Mouse (Mus musculus) spleen, adult 2 months (tissue): ENCODE measurements around the gene Apbb2. TPM values are rescaled to one million over a fixed set of nuclear protein-coding genes. Genes with fewer than 3 reads are reported as not detected.

ENCODE experiments used
- DNase-seq, 2 experiments: peaks; one replicate each; pipeline versions ENCODE4 v3.0.0 to v3.0.0-alpha.2; 2012 to 2021; ENCODE audit warnings: low spot score in 2 of 2, low read depth in 1 of 2
- H3K27ac ChIP-seq: fragments of 200-500 bp; 2 replicates; pipeline ENCODE4 v1.5.1; 2012; ENCODE audit warnings: low read length, inconsistent platforms; ENCODE audit not compliant: insufficient read depth
- H3K27me3 ChIP-seq: fragments of 200-500 bp; 2 replicates; pipeline ENCODE4 v1.6.1; 2012; ENCODE audit warnings: mild to moderate bottlenecking, moderate library complexity, low read length, inconsistent platforms; ENCODE audit not compliant: control insufficient read depth, insufficient read depth
- H3K36me3 ChIP-seq: fragments of 200-500 bp; 2 replicates; pipeline ENCODE4 v1.6.1; 2012; ENCODE audit warnings: mild to moderate bottlenecking, low read length, inconsistent platforms; ENCODE audit not compliant: control insufficient read depth, insufficient read depth
- H3K4me1 ChIP-seq: fragments of 200-500 bp; 2 replicates; pipeline ENCODE4 v1.6.1; 2011; ENCODE audit warnings: inconsistent platforms; ENCODE audit not compliant: control insufficient read depth, insufficient read depth, insufficient read length
- H3K4me3 ChIP-seq: fragments of 200-500 bp; 2 replicates; pipeline ENCODE4 v1.5.1; 2011; ENCODE audit warnings: mild to moderate bottlenecking, inconsistent platforms; ENCODE audit not compliant: insufficient read depth, insufficient read length; ENCODE audit errors: extremely low read depth
- CTCF ChIP-seq: fragments of 200-500 bp; IDR thresholded peaks from 2 replicates; pipeline ENCODE4 v1.5.1; 2011; ENCODE audit warnings: mild to moderate bottlenecking, inconsistent platforms; ENCODE audit not compliant: insufficient read depth, insufficient read length, insufficient replicate concordance; ENCODE audit errors: extremely low read depth
- POLR2A ChIP-seq: fragments of 200-500 bp; IDR thresholded peaks from 2 replicates; pipeline ENCODE4 v1.6.1; 2011; ENCODE audit warnings: low read depth, low read length, inconsistent platforms
- WGBS: fragments of 180-500 bp; shearing (Covaris S2); methylation state at CpG from one replicate; pipeline ENCODE4 v1.1.7; 2018; 5-methylcytosine and 5-hydroxymethylcytosine counted together
- polyA plus RNA-seq: library from polyadenylated mRNA; depleted of rRNA; stranded (reverse); fragments of >200 nt; gene quantifications from 2 replicates; pipeline ENCODE4 v1.2.3, GENCODE M21; 2012

Gene Apbb2
- polyA plus RNA-seq, 1 experiment = 2.6 TPM

GRCm38 (mm10) chr5:66559591-66560175 is 58.9 kb downstream of the Apbb2 start:
- Histone ChIP-seq H3K27me3 (no peaks in the 10 kb centered on the region), H3K36me3 (no peaks in the 10 kb centered on the region), H3K4me3 (no peak overlapping the region), H3K27ac (no peak overlapping the region), H3K4me1 (no peaks in the 10 kb centered on the region)
- DNase-seq = no peak
- WGBS = 52% methylated on average over 8 of the region's 8 CpGs
- TF ChIP-seq POLR2A = no peak
- no peak for TF ChIP-seq CTCF

GRCm38 (mm10) chr5:66558094-66558493 is 60.5 kb downstream of the Apbb2 start:
- TF ChIP-seq POLR2A (no peak), CTCF (no peak)
- H3K27me3 ChIP-seq = no peaks in the 10 kb centered on the region
- no peaks in the 10 kb centered on the region for H3K4me1 ChIP-seq
- H3K27ac ChIP-seq = no peak overlapping the region
- DNase-seq = no peak
- no peak overlapping the region for H3K4me3 ChIP-seq
- no peaks in the 10 kb centered on the region for H3K36me3 ChIP-seq
- WGBS = 81% methylated on average over 7 of the region's 7 CpGs

GRCm38 (mm10) chr5:66553933-66554332 is 64.7 kb downstream of the Apbb2 start:
- Histone ChIP-seq H3K4me1 (no peaks in the 10 kb centered on the region), H3K27ac (no peak overlapping the region), H3K27me3 (no peaks in the 10 kb centered on the region), H3K4me3 (no peak overlapping the region), H3K36me3 (no peaks in the 10 kb centered on the region)
- no peak for DNase-seq
- TF ChIP-seq CTCF (no peak), POLR2A (no peak)

GRCm38 (mm10) chr5:66552246-66552645 is 66.3 kb downstream of the Apbb2 start:
- Histone ChIP-seq H3K4me3 (no peak overlapping the region), H3K36me3 (no peaks in the 10 kb centered on the region), H3K4me1 (no peaks in the 10 kb centered on the region), H3K27me3 (no peaks in the 10 kb centered on the region), H3K27ac (no peak overlapping the region)
- WGBS = 87% methylated on average over 9 of the region's 9 CpGs
- TF ChIP-seq POLR2A (no peak), CTCF (no peak)
- DNase-seq = no peak

DNA sequence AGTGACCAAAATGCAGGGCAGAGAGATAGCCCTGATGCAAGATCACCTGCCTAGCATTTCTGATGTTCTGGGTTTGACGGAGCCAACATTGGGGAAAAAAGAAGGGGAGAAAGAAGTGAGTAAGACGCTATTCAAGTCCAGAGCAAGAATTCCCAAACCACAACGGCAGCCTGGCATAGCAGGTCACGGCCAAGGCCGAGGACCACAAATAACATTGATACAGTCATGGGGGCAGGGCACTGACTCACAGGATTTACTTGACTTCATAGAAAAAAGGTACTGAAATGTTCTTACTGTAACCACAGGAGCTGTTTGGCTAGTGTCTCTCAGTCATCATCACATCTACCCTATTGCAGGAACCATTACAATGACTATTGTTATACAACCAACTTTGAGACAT is 68.3 kb downstream of the Apbb2 start:
- no peak overlapping the region for H3K27ac ChIP-seq
- WGBS = 89% methylated on average over 5 of the region's 5 CpGs
- H3K27me3 ChIP-seq = no peaks in the 10 kb centered on the region
- DNase-seq = no peak
- H3K36me3 ChIP-seq = no peaks in the 10 kb centered on the region
- TF ChIP-seq POLR2A = no peak
- no peak for TF ChIP-seq CTCF
- no peak overlapping the region for H3K4me3 ChIP-seq
- H3K4me1 ChIP-seq = no peaks in the 10 kb centered on the region

DNA sequence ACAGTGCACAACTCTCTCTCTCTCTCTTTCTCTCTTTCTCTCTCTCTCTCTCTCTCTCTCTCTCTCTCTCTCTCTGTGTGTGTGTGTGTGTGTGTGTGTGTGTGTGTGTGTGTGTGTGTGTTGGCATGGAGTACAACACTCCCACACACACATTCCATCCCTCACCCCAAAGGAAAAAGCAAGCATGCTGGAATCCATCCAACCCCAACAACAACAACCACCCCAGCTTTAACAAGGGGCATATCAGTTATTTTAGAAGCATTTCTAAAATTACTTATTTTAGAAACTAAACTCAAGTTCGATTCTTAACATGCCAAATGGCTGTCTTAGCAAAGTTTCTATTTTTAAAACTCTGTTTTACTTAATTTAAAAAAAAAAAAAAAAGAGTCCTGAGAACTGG is 68.9 kb downstream of the Apbb2 start:
- no peak overlapping the region for H3K4me3 ChIP-seq
- no peak for TF ChIP-seq POLR2A
- no peak for TF ChIP-seq CTCF
- no peak for DNase-seq
- no peaks in the 10 kb centered on the region for H3K36me3 ChIP-seq
- WGBS = 56% methylated on average over 1 of the region's 1 CpGs
- H3K27me3 ChIP-seq = no peaks in the 10 kb centered on the region
- H3K4me1 ChIP-seq = no peaks in the 10 kb centered on the region
- no peak overlapping the region for H3K27ac ChIP-seq

DNA sequence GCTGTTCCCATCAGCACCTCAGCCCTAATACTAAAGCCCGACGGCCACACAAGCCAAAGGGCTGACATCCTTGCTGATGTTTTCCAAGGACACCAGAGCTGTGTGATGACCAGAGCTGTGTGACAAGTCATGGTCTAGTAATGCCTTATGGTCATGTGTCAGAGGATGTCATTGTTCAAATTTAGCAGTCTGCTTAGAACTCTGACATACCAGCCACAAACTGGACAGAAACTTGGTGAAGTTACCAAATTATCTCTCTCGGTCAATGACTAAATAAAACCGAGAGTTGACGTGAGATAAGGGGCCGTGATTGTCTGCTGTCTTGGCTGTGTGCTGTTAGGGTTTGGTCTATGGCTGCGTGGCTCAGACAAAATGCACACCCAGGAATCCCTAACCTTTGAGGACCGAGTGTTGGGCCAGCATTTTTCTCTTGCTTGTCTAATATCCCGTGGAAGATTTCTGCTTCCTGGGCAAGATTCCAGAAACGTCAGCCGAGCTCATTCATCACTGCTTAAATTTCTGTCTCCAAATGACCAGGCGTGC is 71.5 kb downstream of the Apbb2 start:
- TF ChIP-seq POLR2A = no peak
- TF ChIP-seq CTCF = no peak
- no peaks in the 10 kb centered on the region for H3K27me3 ChIP-seq
- no peaks in the 10 kb centered on the region for H3K4me1 ChIP-seq
- DNase-seq = no peak
- no peak overlapping the region for H3K27ac ChIP-seq
- H3K36me3 ChIP-seq = no peaks in the 10 kb centered on the region
- 84% methylated on average over 12 of the region's 12 CpGs for WGBS
- no peak overlapping the region for H3K4me3 ChIP-seq
